Mouse (Mus musculus): ENCODE results near the gene Camk2b.
"Not testable (repeated sequence)": the region's sequence is repeated elsewhere in the genome, so short reads cannot be mapped to it uniquely, and the experiment has no call there.

Gene Camk2b

DNA sequence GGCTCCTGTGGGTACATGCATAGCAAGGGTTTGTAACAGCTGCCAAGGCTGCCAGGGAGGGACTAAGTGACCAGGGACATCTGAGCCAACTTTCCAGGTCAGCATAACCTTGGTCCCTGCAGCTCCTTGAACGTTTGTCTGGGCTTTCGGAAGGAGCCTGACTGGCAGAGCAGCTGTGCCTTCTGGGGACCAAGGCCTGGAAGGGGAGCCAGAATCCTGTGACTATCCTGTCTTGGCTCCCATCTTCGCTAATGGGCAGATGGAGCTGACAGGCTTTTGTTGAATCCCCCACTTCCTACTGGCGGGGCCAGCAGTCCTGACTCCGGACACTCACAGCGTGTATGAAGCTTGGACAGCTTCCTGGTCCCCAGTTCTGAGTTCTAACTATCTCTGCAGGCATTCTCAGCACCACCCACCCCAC, 51.1 kb downstream of the Camk2b start:
- DNase-seq (ENCODE audit: low spot score) = no peak

DNA sequence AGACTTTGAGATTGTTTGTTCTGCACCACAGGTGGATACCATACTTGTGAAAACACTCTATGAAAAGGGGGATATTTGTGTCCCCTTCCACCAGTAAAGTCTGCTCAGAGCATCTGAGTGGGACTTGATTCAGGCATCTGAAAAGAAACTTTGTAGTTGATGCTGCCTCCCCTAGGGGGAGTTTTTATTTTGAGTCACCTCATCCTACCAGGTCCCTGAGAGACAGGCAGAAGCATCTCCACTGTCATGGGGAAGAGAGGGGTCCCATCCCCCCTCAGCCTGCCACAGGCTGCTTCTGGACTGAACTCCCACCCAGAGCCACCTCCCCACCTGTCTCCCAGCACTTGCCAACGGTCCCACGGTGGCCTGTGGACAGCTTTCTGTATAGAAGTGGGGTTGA, 52.8 kb downstream of the Camk2b start:
- DNase-seq (ENCODE audit: low spot score) = no peak

DNA sequence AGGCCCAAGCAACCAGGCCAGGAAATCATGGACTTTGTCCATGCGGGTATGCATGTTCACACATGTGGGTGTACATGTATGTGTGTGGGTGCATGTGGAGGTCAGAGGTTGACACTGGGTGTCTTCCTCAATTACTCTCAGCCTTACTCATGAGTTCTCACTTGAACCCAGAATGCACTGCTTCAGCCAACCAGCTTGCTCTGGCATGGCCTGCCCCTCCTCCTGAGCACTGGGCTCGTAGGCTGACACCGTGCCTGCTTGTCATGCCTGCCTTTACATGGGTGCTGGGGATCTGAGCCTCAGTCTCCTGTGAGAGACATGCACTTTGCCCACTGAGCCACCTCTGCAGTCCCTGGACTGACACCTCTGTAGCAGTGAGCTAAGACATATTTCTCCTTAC, 54.3 kb downstream of the Camk2b start:
- DNase-seq (ENCODE audit: low spot score) = no peak

DNA sequence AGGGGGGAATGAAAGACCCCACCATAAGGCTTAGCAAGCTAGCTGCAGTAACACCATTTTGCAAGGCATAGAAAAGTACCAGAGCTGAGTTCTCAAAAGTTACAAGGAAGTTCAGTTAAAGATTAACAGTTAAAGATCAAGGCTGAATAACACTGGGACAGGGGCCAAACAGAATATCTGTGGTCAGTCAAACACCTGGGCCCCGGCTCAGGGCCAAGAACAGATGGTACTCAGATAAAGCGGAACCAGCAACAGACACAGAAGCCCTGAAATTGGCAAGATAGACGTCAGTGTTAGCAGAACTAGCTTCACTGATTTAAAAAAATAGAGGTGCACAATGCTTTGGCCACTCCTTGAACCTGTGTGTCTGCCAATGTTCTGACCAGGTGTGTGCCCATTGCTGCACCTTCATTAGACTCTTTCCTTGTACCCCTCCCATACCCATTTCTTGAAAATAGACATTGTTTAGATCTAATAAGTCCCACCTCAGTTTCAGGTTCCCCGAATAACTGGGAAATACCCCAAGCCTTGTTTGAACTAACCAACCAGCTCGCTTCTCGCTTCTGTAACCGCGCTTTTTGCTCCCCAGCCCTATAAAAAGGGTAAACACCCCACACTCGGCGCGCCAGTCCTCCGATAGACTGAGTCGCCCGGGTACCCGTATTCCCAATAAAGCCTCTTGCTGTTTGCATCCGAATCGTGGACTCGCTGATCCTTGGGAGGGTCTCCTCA, 55.2 kb downstream of the Camk2b start:
- DNase-seq (ENCODE audit: low spot score) = not testable (repeated sequence)

DNA sequence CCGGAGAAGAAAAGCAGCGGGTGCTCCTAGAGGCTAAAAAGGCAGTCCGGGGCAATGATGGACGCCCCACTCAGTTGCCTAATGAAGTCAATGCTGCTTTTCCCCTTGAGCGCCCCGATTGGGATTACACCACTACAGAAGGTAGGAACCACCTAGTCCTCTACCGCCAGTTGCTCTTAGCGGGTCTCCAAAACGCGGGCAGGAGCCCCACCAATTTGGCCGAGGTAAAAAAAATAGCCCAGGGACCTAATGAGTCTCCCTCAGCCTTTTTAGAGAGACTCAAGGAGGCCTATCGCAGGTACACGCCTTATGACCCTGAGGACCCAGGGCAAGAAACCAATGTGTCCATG, 58.4 kb downstream of the Camk2b start:
- DNase-seq (ENCODE audit: low spot score) = not testable (repeated sequence)

DNA sequence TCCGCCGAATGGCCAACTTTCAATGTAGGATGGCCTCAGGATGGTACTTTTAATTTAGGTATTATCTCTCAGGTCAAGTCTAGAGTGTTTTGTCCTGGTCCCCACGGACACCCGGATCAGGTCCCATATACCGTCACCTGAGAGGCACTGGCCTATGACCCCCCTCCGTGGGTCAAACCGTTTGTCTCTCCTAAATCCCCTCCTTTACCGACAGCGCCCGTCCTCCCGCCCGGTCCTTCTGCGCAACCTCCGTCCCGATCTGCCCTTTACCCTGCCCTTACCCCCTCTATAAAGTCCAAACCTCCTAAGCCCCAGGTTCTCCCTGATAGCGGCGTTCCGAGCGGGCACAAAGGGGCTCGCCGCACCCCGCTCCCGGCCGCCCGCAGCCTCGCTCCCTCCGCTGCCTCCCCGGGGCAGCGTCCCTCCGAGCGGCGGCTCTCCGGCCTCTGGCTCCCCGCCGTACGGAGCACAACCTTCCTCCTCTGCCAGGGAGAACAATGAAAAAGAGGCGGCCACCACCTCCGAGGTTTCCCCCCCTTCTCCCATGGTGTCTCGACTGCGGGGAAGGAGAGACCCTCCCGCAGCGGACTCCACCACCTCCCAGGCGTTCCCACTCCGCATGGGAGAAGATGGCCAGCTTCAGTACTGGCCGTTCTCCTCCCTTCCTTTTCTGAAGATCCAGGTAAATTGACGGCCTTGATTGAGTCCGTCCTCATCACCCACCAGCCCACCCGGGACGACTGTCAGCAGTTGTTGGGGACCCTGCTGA, 59.0 kb downstream of the Camk2b start:
- DNase-seq (ENCODE audit: low spot score) = not testable (repeated sequence)

DNA sequence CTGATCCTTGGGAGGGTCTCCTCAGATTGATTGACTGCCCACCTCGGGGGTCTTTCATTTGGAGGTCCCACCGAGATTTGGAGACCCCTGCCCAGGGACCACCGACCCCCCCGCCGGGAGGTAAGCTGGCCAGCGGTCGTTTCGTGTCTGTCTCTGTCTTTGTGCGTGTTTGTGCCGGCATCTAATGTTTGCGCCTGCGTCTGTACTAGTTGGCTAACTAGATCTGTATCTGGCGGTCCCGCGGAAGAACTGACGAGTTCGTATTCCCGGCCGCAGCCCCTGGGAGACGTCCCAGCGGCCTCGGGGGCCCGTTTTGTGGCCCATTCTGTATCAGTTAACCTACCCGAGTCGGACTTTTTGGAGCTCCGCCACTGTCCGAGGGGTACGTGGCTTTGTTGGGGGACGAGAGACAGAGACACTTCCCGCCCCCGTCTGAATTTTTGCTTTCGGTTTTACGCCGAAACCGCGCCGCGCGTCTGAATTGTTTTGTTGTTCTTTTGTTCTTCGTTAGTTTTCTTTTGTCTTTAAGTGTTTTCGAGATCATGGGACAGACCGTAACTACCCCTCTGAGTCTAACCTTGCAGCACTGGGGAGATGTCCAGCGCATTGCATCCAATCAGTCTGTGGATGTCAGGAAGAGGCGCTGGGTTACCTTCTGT, 59.7 kb downstream of the Camk2b start:
- DNase-seq (ENCODE audit: low spot score) = not testable (repeated sequence)

DNA sequence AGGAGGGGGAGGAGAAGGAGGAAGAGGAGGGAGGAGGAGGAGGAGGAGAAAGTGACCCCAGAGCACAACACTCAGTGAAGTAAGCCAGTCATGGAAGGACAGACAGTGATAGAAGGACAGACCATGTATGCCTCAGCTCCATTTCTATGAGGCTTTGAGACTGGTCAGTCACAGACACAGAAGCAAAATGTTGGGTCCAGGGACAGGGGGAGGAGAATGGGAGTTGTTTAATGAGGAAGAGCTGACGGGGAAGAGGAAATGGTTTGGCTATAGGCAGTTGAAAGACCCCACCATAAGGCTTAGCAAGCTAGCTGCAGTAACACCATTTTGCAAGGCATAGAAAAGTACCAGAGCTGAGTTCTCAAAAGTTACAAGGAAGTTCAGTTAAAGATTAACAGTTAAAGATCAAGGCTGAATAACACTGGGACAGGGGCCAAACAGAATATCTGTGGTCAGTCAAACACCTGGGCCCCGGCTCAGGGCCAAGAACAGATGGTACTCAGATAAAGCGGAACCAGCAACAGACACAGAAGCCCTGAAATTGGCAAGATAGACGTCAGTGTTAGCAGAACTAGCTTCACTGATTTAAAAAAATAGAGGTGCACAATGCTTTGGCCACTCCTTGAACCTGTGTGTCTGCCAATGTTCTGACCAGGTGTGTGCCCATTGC, 60.7 kb downstream of the Camk2b start:
- DNase-seq (ENCODE audit: low spot score) = not testable (repeated sequence)

DNA sequence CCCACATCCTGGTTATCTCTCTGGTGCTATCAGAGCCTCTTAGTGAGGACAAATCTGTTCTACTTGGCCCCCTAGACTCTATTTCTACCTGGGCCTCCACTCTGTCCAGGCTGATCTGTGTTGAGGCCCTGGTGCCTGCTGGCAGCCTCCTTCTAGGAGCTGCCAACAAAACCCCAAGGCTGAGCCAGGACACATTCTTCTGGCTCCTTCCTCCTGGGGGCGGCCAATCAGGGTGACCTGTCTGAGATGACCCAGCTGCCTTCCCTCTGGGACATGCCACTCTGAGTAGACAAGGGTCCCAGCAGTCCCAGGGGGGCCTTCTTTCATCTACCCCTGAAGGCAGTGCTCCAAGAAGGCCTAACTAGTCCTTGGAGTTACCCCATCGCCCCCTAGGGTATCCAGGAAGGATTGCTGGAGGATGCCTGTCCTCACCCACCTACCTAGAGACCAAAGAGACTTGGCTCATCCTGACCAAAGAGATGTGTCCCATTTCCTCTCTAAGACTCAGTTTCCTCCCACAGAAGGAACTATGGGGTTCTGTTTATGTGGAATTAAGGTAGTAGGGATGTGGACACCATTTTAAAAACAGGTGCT, 63.0 kb downstream of the Camk2b start:
- no peak for DNase-seq (ENCODE audit: low spot score)

DNA sequence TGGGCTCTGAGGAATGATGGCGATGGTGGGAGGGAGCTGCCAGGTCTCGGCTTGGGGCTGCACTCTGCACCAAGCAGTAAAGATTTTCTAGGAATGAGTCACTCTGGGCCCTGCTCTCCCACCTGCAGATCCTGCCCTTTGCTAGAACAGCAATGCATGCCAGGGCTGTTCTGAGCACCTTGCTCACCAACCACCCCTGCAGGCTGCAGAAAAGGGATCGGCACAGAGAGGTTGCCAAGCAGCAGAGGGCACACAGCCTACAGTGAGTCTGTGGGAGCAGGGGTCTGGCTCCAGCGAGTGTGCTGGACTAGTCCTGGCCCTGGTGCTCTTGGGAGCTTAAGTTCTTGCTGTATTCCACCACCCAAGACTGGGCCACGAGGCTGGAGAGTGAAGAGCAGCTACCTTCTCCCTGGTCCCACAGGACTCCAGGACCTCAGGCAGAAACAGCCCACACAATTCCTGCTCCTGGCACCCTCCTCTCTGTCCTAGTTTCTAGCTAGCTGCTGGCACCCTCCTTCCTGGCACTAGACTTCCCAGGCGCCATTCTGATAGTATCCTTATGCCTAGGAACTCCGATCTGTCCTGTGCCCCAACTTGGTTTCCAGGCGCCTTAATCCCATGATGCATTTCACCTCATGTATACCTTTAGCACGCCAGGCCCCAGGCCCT, 64.0 kb downstream of the Camk2b start:
- DNase-seq (ENCODE audit: low spot score) = no peak

DNA sequence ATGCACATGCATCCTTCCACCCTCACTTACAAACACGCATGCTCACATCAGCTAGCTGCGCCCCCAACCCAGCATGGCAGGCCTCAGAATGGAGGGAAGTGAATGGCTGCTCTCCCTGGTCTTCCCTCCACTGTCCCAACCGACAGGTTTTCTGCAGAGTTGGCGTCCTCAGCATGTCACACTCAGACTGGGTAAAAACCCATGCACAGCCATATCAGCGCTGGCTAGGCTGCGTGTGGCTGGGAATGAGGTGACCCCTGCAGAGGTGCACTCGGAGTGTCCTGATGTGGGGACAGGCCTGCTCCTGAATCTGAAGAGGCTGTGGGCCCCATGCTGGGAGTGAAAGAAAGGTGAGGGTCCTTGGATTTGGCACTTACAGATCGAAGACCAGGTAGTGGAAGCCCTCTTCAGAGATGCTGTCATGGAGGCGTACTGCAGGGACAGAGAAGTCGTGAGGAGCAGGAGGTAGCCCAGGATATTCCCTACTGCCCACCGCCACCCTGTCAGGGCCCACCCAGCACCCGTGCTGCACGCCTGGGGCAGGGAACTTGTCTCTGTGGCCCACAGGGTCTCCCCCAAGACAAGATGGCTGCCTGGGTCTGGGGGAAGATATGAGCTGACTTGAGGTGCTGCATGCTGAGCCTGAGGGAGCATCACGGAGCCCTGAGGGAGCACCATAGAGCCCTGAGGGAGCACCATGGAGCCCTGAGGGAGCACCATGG, 65.0 kb downstream of the Camk2b start:
- no peak for DNase-seq (ENCODE audit: low spot score)

DNA sequence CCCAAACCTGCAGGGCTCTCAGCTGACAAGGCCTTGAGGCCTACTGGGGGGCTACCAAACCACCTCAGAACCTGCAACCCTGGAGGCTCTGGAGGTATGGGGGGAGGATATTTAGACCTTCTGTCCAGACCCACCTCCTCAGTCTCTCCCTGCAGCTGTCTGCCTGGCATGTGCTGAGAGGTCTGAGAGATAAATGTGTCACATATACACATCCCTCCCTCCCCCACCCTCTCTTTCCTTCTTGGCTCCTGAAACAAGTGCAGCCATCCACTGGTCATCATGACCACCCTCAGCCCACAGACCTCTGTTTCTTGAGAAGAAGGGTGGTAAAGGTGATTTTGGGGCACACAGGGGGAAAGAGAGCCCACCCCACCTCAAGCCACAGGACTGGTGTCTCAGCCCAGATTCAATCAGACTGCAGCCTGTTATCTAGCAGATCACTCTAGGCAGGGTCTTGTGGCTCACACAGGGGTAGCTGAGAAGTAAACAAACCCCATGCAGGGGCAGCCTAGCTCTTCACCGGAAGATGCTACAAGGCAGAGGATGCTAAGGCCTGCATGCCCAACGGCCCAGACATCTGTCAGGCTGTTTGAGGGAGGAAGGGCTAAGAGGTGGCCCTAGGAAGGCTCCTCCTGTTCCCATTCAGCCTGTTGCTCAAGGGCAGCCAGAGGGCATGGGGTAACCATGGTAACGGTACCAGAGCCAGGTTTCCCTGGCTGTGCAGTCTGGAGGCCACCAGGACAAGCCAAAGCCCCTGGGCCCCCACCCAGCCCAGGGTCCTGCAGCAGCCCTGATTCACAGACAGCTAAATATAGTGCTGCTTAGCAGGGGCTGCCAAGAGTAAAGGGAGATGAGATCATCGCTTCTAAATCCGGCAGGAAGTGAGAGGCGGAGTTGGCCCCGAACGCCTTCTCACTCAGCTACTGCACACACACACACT, 66.1 kb downstream of the Camk2b start:
- peak; percentile 53 for DNase-seq (ENCODE audit: low spot score)

DNA sequence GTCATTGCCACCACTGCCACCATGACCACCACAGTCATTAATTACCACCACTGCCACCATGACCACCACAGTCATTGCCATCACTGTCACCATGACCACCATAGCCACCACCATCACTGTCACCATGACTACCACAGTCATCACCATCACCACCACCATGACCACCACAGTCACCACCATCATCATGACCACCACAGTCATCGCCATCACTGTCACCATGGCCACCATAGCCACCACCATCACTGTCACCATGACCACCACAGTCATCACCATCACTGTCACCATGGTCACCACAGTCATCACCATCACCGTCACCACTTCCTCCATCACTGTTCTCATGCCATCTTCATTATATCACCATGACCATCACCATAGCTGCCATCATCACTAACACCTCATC, 67.7 kb downstream of the Camk2b start:
- no peak for DNase-seq (ENCODE audit: low spot score)

DNA sequence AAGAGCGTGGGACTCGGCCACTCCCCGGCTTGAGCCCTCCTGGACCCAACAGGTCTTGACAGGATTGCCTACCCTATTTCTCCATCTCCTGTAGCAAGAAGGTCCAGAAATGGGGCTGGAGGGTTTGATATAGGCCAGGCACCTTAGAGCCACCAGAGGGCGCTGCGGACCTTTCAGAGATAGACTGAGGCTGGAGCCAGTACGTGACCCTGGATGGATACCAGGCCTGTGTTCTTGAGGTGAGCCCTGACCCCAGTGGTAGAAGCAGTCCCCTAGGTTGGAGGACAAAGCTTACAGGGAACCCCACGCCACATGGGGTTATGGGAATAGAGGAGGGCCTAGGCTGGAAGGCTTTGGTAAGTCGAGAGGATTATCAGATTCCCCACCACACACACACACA, 70.2 kb downstream of the Camk2b start:
- DNase-seq (ENCODE audit: low spot score) = peak; percentile 82

DNA sequence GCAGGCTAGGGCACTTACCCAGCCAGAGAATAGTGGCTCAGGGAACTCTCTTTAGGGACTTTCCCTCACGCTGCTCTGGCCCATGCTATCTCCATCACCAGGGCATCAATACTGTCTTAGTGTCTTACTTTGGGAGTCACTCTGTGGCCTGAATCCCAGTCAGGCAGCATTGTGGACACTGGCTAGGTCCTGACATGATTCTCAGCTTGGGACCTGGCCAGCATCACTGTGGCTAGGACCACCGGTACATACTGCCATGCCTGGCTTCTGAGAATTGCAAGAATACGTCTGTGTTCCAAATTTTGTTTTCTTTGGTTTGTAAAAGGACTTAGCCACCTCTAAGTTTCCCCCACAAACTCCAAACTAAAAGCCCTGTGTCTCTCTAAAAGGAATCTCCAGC, 71.3 kb downstream of the Camk2b start:
- no peak for DNase-seq (ENCODE audit: low spot score)

DNA sequence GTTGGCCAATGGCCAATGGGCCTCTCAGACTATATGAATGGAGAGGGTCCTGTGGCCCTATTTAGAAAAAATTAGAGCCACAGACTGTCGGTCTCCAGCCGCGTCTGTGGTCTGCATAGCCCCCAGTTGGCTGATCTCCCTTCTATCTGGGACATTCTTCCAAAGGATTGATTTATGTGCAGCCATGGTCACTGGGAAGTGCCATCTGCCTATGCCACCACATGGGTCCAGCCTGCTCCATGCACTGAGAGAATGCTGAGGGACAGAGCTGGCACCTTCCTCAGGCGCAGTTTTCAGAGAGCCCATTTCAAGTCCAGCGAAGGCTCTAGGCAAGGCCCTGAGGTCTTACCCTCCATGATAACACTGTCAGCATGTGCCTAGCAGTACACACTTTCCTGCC, 72.0 kb downstream of the Camk2b start:
- DNase-seq (ENCODE audit: low spot score) = no peak

DNA sequence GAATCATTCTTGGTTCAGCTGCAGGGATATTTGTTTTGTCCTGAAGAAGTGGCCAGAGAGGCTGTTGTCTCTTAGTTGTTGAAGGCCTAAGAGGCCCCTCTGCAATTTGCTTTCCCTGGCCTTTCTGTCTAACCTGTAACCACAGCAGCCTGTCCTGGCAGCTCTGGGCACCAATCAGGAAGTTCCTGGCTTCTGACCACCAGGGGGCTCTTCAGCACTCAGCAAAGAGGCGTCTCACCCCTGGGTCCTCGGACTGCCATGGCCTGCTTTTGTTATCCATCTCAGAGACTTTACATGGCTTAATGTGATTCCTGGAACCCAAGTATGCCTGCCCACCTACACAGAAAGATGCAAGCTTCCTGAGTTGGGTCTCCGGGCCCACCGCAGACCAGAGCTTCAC, 75.3 kb downstream of the Camk2b start:
- DNase-seq (ENCODE audit: low spot score) = peak; percentile 48

DNA sequence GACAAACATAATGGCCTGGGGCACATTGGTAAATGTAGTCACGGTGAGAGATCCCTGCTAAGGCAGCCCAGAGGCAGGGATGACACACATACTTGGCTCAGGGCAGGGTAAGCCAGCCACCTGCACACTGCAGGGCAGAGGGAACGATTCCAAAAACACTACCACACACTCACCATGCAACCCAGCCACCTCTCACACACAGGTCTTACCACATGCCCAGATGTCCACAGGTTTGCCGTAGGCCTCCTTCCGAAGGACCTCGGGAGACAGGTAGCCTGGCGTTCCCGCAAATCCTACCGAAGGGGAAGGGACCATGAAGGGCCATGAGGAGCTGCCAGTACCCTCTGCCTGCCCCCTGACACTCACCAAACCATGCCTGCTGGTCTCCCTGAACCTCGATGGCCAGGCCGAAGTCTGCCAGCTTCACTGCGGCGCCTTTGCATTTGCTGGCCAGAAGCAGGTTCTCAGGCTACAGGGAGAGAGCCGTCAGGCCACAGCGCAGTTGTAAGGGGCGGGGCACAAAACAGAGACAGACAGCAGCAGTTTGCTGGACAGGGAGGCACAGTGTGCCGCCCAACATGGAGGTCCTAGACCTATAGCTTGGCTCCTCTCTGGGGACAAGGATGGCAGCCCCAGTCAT, 76.1 kb downstream of the Camk2b start:
- DNase-seq (ENCODE audit: low spot score) = no peak

DNA sequence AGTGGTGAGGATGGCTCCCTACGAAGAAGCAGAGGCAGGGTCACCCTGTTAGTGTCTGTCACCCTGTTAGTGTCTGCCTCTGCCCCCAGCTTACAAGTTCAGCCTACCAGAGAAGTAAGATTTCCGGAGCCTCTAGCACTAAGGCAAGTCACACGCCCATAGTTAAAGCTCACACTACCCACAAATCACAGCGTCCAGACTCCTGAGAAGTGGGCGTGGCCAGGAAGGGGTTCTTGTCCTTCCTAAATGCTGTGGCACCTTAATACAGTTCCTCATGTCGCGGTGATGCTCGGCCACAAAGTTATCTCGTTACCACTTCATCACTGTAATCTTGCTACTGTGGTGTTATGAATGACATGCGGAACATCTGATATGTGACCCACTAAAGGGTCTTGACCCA, 78.0 kb downstream of the Camk2b start:
- DNase-seq (ENCODE audit: low spot score) = no peak
